Mouse (Mus musculus) megakaryocyte, embryonic 14.5 days (primary cell): ENCODE results near the gene Bcas1.

ENCODE experiments used
- FLI1 ChIP-seq: IDR thresholded peaks from 2 replicates; pipeline ENCODE4 v1.6.1; 2012; ENCODE audit warnings: low read length, inconsistent platforms, mixed read lengths
- GATA1 ChIP-seq: IDR thresholded peaks from 3 replicates; pipeline ENCODE4 v1.6.1; 2012; ENCODE audit warnings: mixed read lengths, low read length, inconsistent platforms, borderline replicate concordance

GRCm38 (mm10) chr2:170447651-170448050 lies 20.0 kb upstream of the Bcas1 start:
- no peak for TF ChIP-seq GATA1
- no peak for TF ChIP-seq FLI1
